Mouse (Mus musculus) intestine, embryonic 16.5 days (tissue): Measurements from ENCODE around the gene Prmt9. TPM values are rescaled to one million over a fixed set of nuclear protein-coding genes. Genes with fewer than 3 reads are reported as not detected.

ENCODE experiments used
- ATAC-seq: fragments of 200-750 bp; cut with Nextera tagmentation; 2 replicates; pipeline ENCODE4 v1.8.0; 2017; ENCODE audit warnings: moderate TSS enrichment, moderate library complexity
- H3K27ac ChIP-seq: fragments of 300-500 bp; sonication (generic); 2 replicates; pipeline ENCODE4 v1.5.1; 2014; ENCODE audit warnings: mild to moderate bottlenecking, low read length
- H3K27me3 ChIP-seq: fragments of 300-500 bp; sonication (generic); replicated peaks from 2 replicates; pipeline ENCODE4 v1.6.1; 2014; ENCODE audit warnings: low read length, control low read depth, mixed read lengths; ENCODE audit not compliant: control insufficient read depth, insufficient read depth
- H3K36me3 ChIP-seq: fragments of 300-500 bp; sonication (generic); 2 replicates; pipeline ENCODE4 v1.6.1; 2014; ENCODE audit warnings: low read length, control low read depth; ENCODE audit not compliant: control insufficient read depth, insufficient read depth
- H3K4me1 ChIP-seq: fragments of 300-500 bp; sonication (generic); 2 replicates; pipeline ENCODE4 v1.6.1; 2014; ENCODE audit warnings: low read length, control low read depth, mixed read lengths; ENCODE audit not compliant: control insufficient read depth, insufficient read depth
- H3K4me2 ChIP-seq: fragments of 300-500 bp; sonication (generic); 2 replicates; pipeline ENCODE4 v1.6.1; 2014; ENCODE audit warnings: low read depth, low read length, control low read depth
- H3K4me3 ChIP-seq: fragments of 300-500 bp; sonication (generic); 2 replicates; pipeline ENCODE4 v1.5.1; 2014; ENCODE audit warnings: mild to moderate bottlenecking, low read length
- H3K9ac ChIP-seq: fragments of 300-500 bp; sonication (generic); 2 replicates; pipeline ENCODE4 v1.6.1; 2014; ENCODE audit warnings: low read depth, low read length
- H3K9me3 ChIP-seq: fragments of 300-500 bp; sonication (generic); 2 replicates; pipeline ENCODE4 v1.6.1; 2016; ENCODE audit warnings: low read length, control low read depth; ENCODE audit not compliant: control insufficient read depth
- WGBS: fragments of 180-500 bp; shearing (Covaris S2); extraction: QIAGEN DNeasy Blood & Tissue Kit; methylation state at CpG from one replicate; pipeline ENCODE4 v1.1.7; 2014; 5-methylcytosine and 5-hydroxymethylcytosine counted together
- polyA plus RNA-seq: library from polyadenylated mRNA; unstranded; fragments of >200 nt; fragmentation: Nextera tagmentation; extraction: Ambion mirVana; gene quantifications from 2 replicates; pipeline ENCODE4 v1.2.1, GENCODE M21; 2015

The Prmt9 gene
- polyA plus RNA-seq, 1 experiment from 2014 or later = 16.6 TPM

DNA sequence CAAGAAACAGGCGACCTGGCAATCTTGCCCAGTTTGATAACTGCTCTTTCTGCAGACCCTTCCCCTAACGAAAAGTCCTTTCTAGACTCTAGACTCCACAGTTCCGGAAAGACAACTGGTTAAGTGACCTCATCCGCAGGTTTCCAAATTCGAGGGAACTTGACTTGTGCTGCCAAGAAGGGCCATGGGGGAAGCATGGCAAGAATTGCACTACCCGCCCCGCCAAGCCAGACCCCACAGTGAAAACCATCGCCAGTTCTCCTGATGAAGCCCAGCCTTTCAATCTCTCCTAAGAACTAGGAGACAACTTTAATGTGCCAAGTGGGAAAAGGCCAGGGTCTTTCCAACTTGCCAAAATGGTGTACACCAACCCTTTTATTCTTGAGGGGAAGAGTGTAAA, 34.0 kb upstream of the Prmt9 start:
- Histone ChIP-seq H3K4me3 (no peak overlapping the region), H3K27ac (no peak overlapping the region), H3K4me1 (peaks cover 18% of the 10 kb centered on the region), H3K9me3 (no peaks in the 10 kb centered on the region), H3K36me3 (no peaks in the 10 kb centered on the region), H3K27me3 (no peaks in the 10 kb centered on the region), H3K9ac (no peak overlapping the region), H3K4me2 (no peak overlapping the region)
- ATAC-seq = no peak
- WGBS = 91% methylated on average over 8 of the region's 8 CpGs

DNA sequence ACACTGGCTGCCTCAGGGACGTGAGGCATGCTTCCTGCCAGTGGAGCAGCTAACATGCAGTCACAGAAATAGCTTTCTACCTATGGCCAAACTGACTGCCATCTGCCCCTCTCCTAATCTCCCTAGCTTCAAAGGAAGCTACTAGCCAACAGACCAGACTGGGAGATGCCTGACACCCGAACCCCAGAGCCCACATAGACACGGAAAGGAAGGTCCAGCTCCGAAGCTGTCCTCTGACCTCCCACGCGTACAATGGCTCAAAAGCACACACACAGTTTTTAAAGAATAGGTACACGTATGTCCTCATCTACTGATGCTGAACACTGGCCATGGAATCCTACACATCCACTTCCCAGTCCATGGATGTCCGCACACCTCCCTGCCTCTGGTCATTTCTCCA, 33.4 kb upstream of the Prmt9 start:
- peaks cover 18% of the 10 kb centered on the region for H3K4me1 ChIP-seq
- WGBS = 69% methylated on average over 8 of the region's 8 CpGs
- H3K9ac ChIP-seq = 0 out of 2 replicates have a peak overlapping the region, but pooled peaks have one; percentile 15

DNA sequence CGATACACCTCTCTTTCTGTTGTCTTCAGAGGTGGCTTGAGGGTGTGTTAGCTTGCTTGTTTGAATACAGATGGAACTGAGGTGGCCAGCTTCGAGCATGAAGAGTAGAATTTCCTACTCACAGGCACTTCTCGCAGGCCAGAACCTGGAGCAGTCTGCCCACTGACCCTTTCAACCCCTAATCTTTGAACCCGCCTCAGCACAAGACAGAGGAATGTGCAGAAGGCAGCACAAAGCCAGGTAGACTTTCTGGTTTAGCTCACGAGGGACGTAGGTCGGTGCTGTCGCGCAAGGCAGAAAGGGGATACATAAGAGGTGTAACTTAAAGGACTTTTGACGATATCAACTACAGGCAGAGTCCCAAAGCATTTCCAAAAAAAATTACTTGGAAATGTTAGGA, 32.4 kb upstream of the Prmt9 start:
- peak overlapping the region; percentile 88 for H3K9ac ChIP-seq
- H3K4me3 ChIP-seq = peak overlapping the region; percentile 93
- 3% methylated on average over 10 of the region's 10 CpGs for WGBS
- no peaks in the 10 kb centered on the region for H3K9me3 ChIP-seq
- no peaks in the 10 kb centered on the region for H3K27me3 ChIP-seq
- H3K27ac ChIP-seq = peak overlapping the region; percentile 92
- peak overlapping the region; percentile 83 for H3K4me2 ChIP-seq
- H3K4me1 ChIP-seq = peaks cover 18% of the 10 kb centered on the region
- no peaks in the 10 kb centered on the region for H3K36me3 ChIP-seq
- ATAC-seq = peak; percentile 40

More for the DNA sequence above, 33.4 kb upstream of the Prmt9 start:
- H3K4me2 ChIP-seq = peak overlapping the region; percentile 83
- no peak overlapping the region for H3K27ac ChIP-seq
- H3K4me3 ChIP-seq = peak overlapping the region; percentile 93
- H3K36me3 ChIP-seq = no peaks in the 10 kb centered on the region
- H3K9me3 ChIP-seq = no peaks in the 10 kb centered on the region
- no peak for ATAC-seq
- H3K27me3 ChIP-seq = no peaks in the 10 kb centered on the region

DNA sequence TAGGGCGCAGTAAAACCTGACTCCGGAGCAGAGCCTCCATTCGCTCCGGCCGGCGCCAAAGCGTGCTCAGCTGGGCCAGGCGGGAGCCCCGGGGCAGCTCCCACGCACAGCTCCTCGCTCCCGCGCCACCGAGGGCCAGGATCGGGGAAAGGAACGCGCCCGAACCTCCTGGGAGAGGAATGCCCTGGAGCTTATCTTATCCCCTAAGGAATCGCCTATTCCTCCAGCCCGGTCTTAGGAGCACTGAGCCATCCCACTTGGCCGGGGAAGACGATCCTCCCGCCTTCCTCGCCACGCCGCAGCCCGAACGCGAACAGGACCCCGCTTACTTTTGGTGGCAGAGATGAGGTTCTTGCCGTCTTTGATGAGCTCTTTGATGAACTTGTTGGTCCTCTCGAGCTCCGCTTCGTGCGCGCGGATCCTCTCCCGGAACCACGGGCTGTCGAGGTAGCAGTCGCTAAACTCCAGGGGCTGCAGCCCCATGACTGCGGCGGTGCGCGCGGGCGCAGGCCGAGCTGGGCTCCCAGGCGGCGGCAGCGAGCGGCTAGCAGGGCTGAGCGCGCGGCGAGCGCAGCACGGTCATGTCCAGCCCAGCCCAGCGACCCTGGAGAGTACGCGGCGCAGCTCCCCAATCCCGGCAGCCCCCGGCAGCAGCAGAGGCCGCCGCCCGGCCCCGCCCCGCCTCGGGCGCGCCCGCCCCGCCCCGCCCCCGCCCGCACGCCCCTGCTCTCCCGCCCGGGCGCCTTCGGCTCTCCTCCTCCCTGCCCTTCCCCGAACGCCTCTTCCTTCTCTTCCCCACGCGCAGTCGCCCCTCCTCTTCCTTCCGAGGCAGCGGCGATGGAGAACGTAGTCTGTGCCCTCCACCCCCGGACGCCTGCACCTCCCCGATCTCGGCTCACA, 31.6 kb upstream of the Prmt9 start, which contains the start of gene Arhgap10:
Gene Arhgap10, minus strand, starts transcription at position 653 of the 900 bp plus-strand sequence.
- no peaks in the 10 kb centered on the region for H3K9me3 ChIP-seq
- H3K27ac ChIP-seq = peak within 1 kb of the TSS; percentile 92
- peaks cover 17% of the 10 kb centered on the region for H3K4me1 ChIP-seq
- WGBS = under 1% methylated on average over 85 of the region's 95 CpGs
- peak; percentile 92 for ATAC-seq
- H3K9ac ChIP-seq = peak within 1 kb of the TSS; percentile 88
- peak within 1 kb of the TSS; percentile 83 for H3K4me2 ChIP-seq
- no peaks in the 10 kb centered on the region for H3K36me3 ChIP-seq
- peak within 1 kb of the TSS; percentile 93 for H3K4me3 ChIP-seq
- no peaks in the 10 kb centered on the region for H3K27me3 ChIP-seq

DNA sequence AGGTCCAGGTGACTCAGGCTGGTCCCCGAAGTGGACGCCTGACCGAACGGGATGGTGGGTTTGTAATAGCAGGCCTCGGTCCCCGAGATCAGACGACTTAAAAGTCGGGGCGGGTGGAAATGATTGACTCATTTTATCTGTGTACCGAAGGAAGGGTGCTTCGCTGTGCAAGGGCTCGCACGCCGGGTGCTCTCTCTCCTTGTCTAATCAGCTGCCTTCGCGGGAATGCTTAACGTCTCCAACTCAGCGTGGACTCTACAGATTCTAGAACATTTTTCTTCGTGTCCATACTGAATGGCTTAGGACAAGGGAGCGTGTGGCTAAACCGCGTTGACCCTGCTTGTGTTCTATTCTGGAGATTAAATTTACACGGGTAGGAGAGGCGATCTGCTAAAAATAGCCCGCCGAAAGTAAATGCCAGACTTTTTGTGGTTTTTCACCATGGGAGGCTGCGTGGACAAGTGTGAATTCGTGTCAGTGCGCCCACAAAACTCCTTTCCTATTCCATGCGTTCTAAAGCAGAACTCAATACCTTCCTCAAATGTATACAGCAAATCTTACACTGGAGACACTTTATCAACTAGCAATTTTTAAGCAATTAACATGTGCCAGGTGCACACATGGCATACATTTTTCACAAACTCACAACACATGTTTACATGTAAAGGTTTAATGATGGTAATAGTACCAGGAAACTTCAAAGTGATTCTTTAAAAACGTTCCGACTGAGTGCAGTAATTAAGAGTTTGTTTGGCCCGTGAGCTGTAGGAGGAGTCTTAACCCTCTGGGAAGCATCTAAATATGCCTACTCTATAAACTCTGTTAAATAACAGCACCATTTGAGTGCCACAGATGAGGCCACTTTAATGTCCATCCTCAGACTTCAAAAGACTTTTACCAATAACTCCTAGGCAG, 30.7 kb upstream of the Prmt9 start:
- no peaks in the 10 kb centered on the region for H3K27me3 ChIP-seq
- ATAC-seq = peak; percentile 71
- peak overlapping the region; percentile 93 for H3K4me3 ChIP-seq

DNA sequence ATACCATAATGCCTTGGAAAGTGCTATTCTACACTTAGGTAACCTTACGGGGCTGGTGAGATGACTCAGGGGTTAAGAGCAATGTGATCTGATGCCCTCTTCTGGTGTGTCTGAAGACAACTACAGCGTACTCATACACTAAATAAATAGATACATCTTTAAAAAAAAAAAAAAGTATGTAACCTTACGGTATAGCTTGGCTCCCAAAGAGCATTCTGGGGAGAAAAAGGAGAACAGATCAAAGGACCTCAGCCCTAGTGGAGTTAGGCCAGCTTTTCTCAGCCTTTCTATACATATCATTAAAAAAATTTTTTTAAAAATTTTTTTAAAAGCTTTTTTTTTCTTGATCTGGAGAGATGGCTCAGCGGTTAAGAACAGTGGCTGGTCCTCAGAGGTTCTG, 28.6 kb upstream of the Prmt9 start:
- no peak overlapping the region for H3K27ac ChIP-seq
- H3K36me3 ChIP-seq = no peaks in the 10 kb centered on the region
- no peak for ATAC-seq
- 96% methylated on average over 4 of the region's 4 CpGs for WGBS
- no peak overlapping the region for H3K9ac ChIP-seq
- peaks cover 19% of the 10 kb centered on the region for H3K4me1 ChIP-seq
- H3K27me3 ChIP-seq = no peaks in the 10 kb centered on the region
- H3K4me2 ChIP-seq = no peak overlapping the region
- no peak overlapping the region for H3K4me3 ChIP-seq
- H3K9me3 ChIP-seq = no peaks in the 10 kb centered on the region

More for the DNA sequence above, 30.7 kb upstream of the Prmt9 start:
- 6% methylated on average over 33 of the region's 33 CpGs for WGBS
- Histone ChIP-seq H3K4me1 (peaks cover 20% of the 10 kb centered on the region), H3K9ac (peak overlapping the region; percentile 88), H3K9me3 (no peaks in the 10 kb centered on the region), H3K27ac (peak overlapping the region; percentile 84), H3K4me2 (peak overlapping the region; percentile 83), H3K36me3 (no peaks in the 10 kb centered on the region)

DNA sequence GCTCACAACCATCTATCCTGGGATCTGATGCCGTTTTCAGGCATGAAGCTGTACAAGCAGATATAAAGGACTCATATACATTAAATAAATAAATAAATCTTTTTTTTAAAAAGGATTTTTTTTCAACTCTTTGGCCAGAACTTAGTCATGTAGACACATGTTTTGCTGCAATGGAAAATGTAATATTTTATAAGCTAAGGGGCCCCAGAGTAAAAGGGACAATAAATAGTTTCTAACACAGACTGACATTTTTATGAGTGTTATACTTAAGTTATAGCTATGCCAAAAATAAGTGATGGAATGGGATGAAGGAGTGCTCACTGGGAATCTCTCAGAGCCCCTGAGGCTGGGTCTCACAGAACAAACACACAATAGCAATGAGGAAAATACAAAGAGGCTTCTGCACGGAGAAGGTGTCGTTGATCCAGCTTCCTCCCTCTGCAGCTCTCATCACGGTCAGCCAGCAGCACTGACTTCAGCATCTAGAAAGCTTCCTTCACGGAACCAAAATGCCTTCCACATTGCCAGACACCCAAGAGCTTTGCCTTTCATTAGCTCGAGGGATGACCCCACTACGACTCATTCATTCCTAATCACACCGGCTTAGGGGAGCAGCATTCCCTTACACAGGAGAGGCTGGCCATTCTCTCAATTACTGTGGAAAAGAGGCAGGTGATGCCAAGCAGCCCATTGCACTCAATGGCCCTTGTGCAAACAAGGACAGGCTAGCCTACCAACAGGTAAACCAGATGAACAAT, 28.0 kb upstream of the Prmt9 start:
- no peak for ATAC-seq
- Histone ChIP-seq H3K27me3 (no peaks in the 10 kb centered on the region), H3K36me3 (no peaks in the 10 kb centered on the region), H3K4me3 (no peak overlapping the region), H3K4me1 (peaks cover 17% of the 10 kb centered on the region), H3K9ac (no peak overlapping the region), H3K4me2 (no peak overlapping the region), H3K9me3 (no peaks in the 10 kb centered on the region), H3K27ac (no peak overlapping the region)
- WGBS = 71% methylated on average over 8 of the region's 8 CpGs

DNA sequence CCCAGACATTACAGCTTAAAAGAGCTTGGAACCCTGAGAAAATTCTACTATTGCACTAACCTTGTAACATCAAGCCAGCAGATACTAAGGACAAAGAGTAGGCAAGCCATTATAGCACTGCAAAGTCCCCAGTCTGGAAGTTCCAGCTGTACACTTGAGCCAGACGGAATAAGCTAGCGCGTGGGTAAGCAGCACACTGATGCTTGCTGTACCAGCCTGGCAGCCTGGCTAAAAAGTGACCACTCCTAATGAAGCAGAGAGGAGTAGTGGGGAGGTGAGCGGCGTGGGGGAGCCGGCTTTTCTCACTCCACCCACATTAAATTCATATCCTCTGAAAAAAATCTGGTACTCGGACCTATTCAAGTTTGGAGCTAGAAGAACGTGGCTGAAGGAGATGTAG, 26.2 kb upstream of the Prmt9 start:
- H3K27me3 ChIP-seq = no peaks in the 10 kb centered on the region
- no peak overlapping the region for H3K27ac ChIP-seq
- no peak overlapping the region for H3K9ac ChIP-seq
- WGBS = 78% methylated on average over 8 of the region's 8 CpGs
- ATAC-seq = no peak
- H3K4me1 ChIP-seq = peaks cover 10% of the 10 kb centered on the region
- no peaks in the 10 kb centered on the region for H3K36me3 ChIP-seq
- no peaks in the 10 kb centered on the region for H3K9me3 ChIP-seq
- no peak overlapping the region for H3K4me2 ChIP-seq
- no peak overlapping the region for H3K4me3 ChIP-seq
